Mouse (Mus musculus) hindbrain, embryonic 15.5 days (tissue): ENCODE measurements at regions not wholly inside any gene's neighbourhood (a gene's known extent, or its start where the extent isn't known, plus 50 kb on each side); places are given as distances from the start of the nearest gene placed in this dataset.
"Not testable (repeated sequence)": the region's sequence is repeated elsewhere in the genome, so short reads cannot be mapped to it uniquely, and the experiment has no call there.

Experiments used
- ATAC-seq: fragments of 200-750 bp; cut with Nextera tagmentation; 2 replicates; pipeline ENCODE4 v1.8.0; 2017; ENCODE audit warnings: low read depth, moderate number of reproducible peaks, moderate TSS enrichment; ENCODE audit not compliant: low FRiP score
- H3K27ac ChIP-seq: fragments of 300-500 bp; sonication (generic); replicated peaks from 2 replicates; pipeline ENCODE4 v1.5.1; 2015; ENCODE audit warnings: mild to moderate bottlenecking, inconsistent platforms
- H3K27me3 ChIP-seq: fragments of 300-500 bp; sonication (generic); 2 replicates; pipeline ENCODE4 v1.6.1; 2015; ENCODE audit warnings: control low read depth, inconsistent platforms
- H3K36me3 ChIP-seq: fragments of 300-500 bp; sonication (generic); 2 replicates; pipeline ENCODE4 v1.6.1; 2015; ENCODE audit warnings: control low read depth, inconsistent platforms
- H3K4me1 ChIP-seq: fragments of 300-500 bp; sonication (generic); replicated peaks from 2 replicates; pipeline ENCODE4 v1.6.1; 2015; ENCODE audit warnings: control low read depth, inconsistent platforms
- H3K4me2 ChIP-seq: fragments of 300-500 bp; sonication (generic); 2 replicates; pipeline ENCODE4 v1.6.1; 2015; ENCODE audit warnings: moderate library complexity, mild to moderate bottlenecking, inconsistent platforms
- H3K4me3 ChIP-seq: fragments of 300-500 bp; sonication (generic); 2 replicates; pipeline ENCODE4 v1.5.1; 2015; ENCODE audit warnings: mild to moderate bottlenecking, inconsistent platforms
- H3K9ac ChIP-seq: fragments of 300-500 bp; sonication (generic); 2 replicates; pipeline ENCODE4 v1.6.1; 2015; ENCODE audit warnings: inconsistent platforms
- H3K9me3 ChIP-seq: fragments of 300-500 bp; sonication (generic); 2 replicates; pipeline ENCODE4 v1.6.1; 2016; ENCODE audit warnings: control low read depth, inconsistent platforms
- whole genome bisulfite sequencing: fragments of 180-500 bp; shearing (Covaris S2); methylation state at CpG from one replicate; pipeline ENCODE4 v1.1.7; 2015; 5-methylcytosine and 5-hydroxymethylcytosine counted together

- no peak for ATAC-seq
- WGBS = 80% methylated on average over 2 of the region's 2 CpGs
Measured at GRCm38 (mm10) chr5:61240498-61240897, 568.1 kb upstream of the G6pd2 start.

GRCm38 (mm10) chr5:61288506-61288905, 520.1 kb upstream of the G6pd2 start:
- H3K4me1 ChIP-seq, H3K4me2 ChIP-seq, H3K27ac ChIP-seq, ATAC-seq, H3K36me3 ChIP-seq, H3K9me3 ChIP-seq, H3K4me3 ChIP-seq, H3K27me3 ChIP-seq, H3K9ac ChIP-seq: not testable (repeated sequence)
- WGBS = 91% methylated on average over 15 of the region's 15 CpGs

More at GRCm38 (mm10) chr5:61240498-61240897, 568.1 kb upstream of the G6pd2 start:
- no peak overlapping the region for H3K27ac ChIP-seq
- no peaks in the 10 kb centered on the region for H3K9me3 ChIP-seq
- no peaks in the 10 kb centered on the region for H3K4me1 ChIP-seq
- H3K27me3 ChIP-seq = no peaks in the 10 kb centered on the region
- no peak overlapping the region for H3K4me3 ChIP-seq
- H3K36me3 ChIP-seq = no peaks in the 10 kb centered on the region
- H3K4me2 ChIP-seq = no peak overlapping the region
- H3K9ac ChIP-seq = no peak overlapping the region

GRCm38 (mm10) chr5:61314951-61315350, 493.7 kb upstream of the G6pd2 start:
- no peak overlapping the region for H3K9ac ChIP-seq
- H3K4me1 ChIP-seq = no peaks in the 10 kb centered on the region
- H3K36me3 ChIP-seq = no peaks in the 10 kb centered on the region
- ATAC-seq = no peak
- no peak overlapping the region for H3K4me3 ChIP-seq
- H3K27me3 ChIP-seq = no peaks in the 10 kb centered on the region
- no peaks in the 10 kb centered on the region for H3K9me3 ChIP-seq
- 72% methylated on average over 5 of the region's 5 CpGs for WGBS
- H3K4me2 ChIP-seq = no peak overlapping the region
- H3K27ac ChIP-seq = no peak overlapping the region

GRCm38 (mm10) chr5:61351372-61351771, 457.2 kb upstream of the G6pd2 start:
- Histone ChIP-seq H3K4me3 (no peak overlapping the region), H3K27me3 (no peaks in the 10 kb centered on the region), H3K36me3 (no peaks in the 10 kb centered on the region), H3K9ac (no peak overlapping the region), H3K4me1 (no peaks in the 10 kb centered on the region), H3K27ac (no peak overlapping the region), H3K4me2 (no peak overlapping the region), H3K9me3 (no peaks in the 10 kb centered on the region)
- no peak for ATAC-seq
- 53% methylated on average over 1 of the region's 1 CpGs for WGBS

- Histone ChIP-seq H3K27me3 (no peaks in the 10 kb centered on the region), H3K4me1 (no peaks in the 10 kb centered on the region), H3K4me3 (no peak overlapping the region), H3K9me3 (no peaks in the 10 kb centered on the region), H3K36me3 (no peaks in the 10 kb centered on the region), H3K4me2 (no peak overlapping the region), H3K9ac (no peak overlapping the region), H3K27ac (no peak overlapping the region)
- peak; percentile 65; the same call in 1 of the 2 replicates for ATAC-seq
- WGBS = 57% methylated on average over 6 of the region's 6 CpGs
Measured at GRCm38 (mm10) chr5:61355263-61355981, 453.2 kb upstream of the G6pd2 start.

GRCm38 (mm10) chr5:61372901-61373300, 435.7 kb upstream of the G6pd2 start:
- H3K27ac ChIP-seq = no peak overlapping the region
- H3K27me3 ChIP-seq = no peaks in the 10 kb centered on the region
- H3K36me3 ChIP-seq = no peaks in the 10 kb centered on the region
- 56% methylated on average over 1 of the region's 1 CpGs for WGBS
- no peak overlapping the region for H3K4me3 ChIP-seq
- H3K4me1 ChIP-seq = no peaks in the 10 kb centered on the region
- H3K4me2 ChIP-seq = no peak overlapping the region
- no peak overlapping the region for H3K9ac ChIP-seq
- ATAC-seq = no peak
- no peaks in the 10 kb centered on the region; the same call in 1 of the 2 replicates for H3K9me3 ChIP-seq

GRCm38 (mm10) chr5:61394977-61395708, 413.5 kb upstream of the G6pd2 start:
- no peak overlapping the region for H3K4me2 ChIP-seq
- H3K4me3 ChIP-seq = no peak overlapping the region
- H3K27ac ChIP-seq = no peak overlapping the region
- no peaks in the 10 kb centered on the region for H3K36me3 ChIP-seq
- no peaks in the 10 kb centered on the region for H3K9me3 ChIP-seq
- no peaks in the 10 kb centered on the region for H3K27me3 ChIP-seq
- no peak overlapping the region for H3K9ac ChIP-seq
- ATAC-seq = no peak
- H3K4me1 ChIP-seq = no peaks in the 10 kb centered on the region
